Mouse (Mus musculus) urinary bladder, postnatal 14 days (tissue): ENCODE results near the gene Bola1.
"Not testable (repeated sequence)": the region's sequence is repeated elsewhere in the genome, so short reads cannot be mapped to it uniquely, and the experiment has no call there.

Experiments
- DNase-seq: peaks from one replicate; pipeline ENCODE4 v3.0.0; 2021; ENCODE audit warnings: low spot score

The Bola1 gene

GRCm38 (mm10) chr3:96180727-96181477 lies 38.6 kb downstream of the Bola1 start, which contains the start of gene Sv2a:
TSS of gene Sv2a (plus strand) at chr3:96181151.
- peak; percentile 35 for DNase-seq

GRCm38 (mm10) chr3:96179531-96179930 lies 40.0 kb downstream of the Bola1 start:
- peak; percentile 45 for DNase-seq

GRCm38 (mm10) chr3:96178902-96179301 lies 40.6 kb downstream of the Bola1 start:
- DNase-seq = no peak

- no peak for DNase-seq
These were observed 41.1 kb downstream of the Bola1 start for GRCm38 (mm10) chr3:96178427-96178826.

GRCm38 (mm10) chr3:96175251-96175650 lies 44.3 kb downstream of the Bola1 start:
- no peak for DNase-seq

- DNase-seq = not testable (repeated sequence)
These were observed 45.5 kb downstream of the Bola1 start for GRCm38 (mm10) chr3:96174042-96174441.

GRCm38 (mm10) chr3:96173185-96173584 lies 46.3 kb downstream of the Bola1 start:
- no peak for DNase-seq

- DNase-seq = peak; percentile 84
These were observed 47.0 kb downstream of the Bola1 start, which contains the start of gene Sf3b4 for GRCm38 (mm10) chr3:96172197-96173178. TSS of gene Sf3b4 (plus strand) at chr3:96172332.

GRCm38 (mm10) chr3:96171583-96172196 lies 47.8 kb downstream of the Bola1 start:
- peak; percentile 18 for DNase-seq

GRCm38 (mm10) chr3:96170976-96171545 lies 48.4 kb downstream of the Bola1 start:
- DNase-seq = no peak

- DNase-seq = no peak
These were observed 49.2 kb downstream of the Bola1 start for GRCm38 (mm10) chr3:96170276-96170675.

- no peak for DNase-seq
These were observed 50.9 kb downstream of the Bola1 start for GRCm38 (mm10) chr3:96168466-96169158.

- no peak for DNase-seq
These were observed 56.5 kb downstream of the Bola1 start for GRCm38 (mm10) chr3:96163040-96163439.

GRCm38 (mm10) chr3:96161869-96162840 lies 57.4 kb downstream of the Bola1 start, which contains the start of gene Mtmr11:
TSS of gene Mtmr11 (plus strand) at chr3:96162004.
- DNase-seq = peak; percentile 26

GRCm38 (mm10) chr3:96160803-96161516 lies 58.5 kb downstream of the Bola1 start:
- DNase-seq = peak; percentile 81

GRCm38 (mm10) chr3:96160222-96160802 lies 59.2 kb downstream of the Bola1 start:
- DNase-seq = peak; percentile 73

- no peak for DNase-seq
These were observed 59.7 kb downstream of the Bola1 start for GRCm38 (mm10) chr3:96159820-96160219.

- DNase-seq = no peak
These were observed 64.0 kb downstream of the Bola1 start for GRCm38 (mm10) chr3:96155501-96155900.

- DNase-seq = no peak
These were observed 66.9 kb downstream of the Bola1 start for GRCm38 (mm10) chr3:96152611-96153010.
